Mouse (Mus musculus) liver, adult (tissue): ENCODE results near the gene Lcmt1.

ENCODE experiments used
- GATA4 ChIP-seq: IDR thresholded peaks from 2 replicates; pipeline ENCODE4 v1.6.1; 2014; ENCODE audit warnings: mild to moderate bottlenecking, low read length; ENCODE audit not compliant: insufficient replicate concordance

Lcmt1 gene

DNA sequence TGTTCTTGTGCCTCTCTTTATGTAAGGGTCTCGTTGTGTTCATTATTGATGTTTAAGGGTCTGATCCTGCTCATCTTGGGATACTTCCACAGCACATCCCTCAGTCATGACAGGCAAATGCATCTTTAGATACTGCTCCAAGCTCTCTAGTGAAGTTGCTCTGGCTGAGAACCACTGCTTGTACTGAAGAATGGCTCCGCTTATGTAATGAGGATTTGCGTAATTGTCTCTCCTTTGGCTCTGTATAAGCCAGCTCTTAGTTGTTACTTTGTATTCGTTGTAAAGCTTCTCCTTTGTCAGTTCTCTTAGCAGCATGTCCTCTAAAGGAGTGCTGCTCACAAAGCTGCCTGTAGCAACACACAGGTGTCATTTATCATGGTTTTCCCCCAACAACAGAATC lies 37.4 kb downstream of the Lcmt1 start:
- TF ChIP-seq GATA4 = no peak

DNA sequence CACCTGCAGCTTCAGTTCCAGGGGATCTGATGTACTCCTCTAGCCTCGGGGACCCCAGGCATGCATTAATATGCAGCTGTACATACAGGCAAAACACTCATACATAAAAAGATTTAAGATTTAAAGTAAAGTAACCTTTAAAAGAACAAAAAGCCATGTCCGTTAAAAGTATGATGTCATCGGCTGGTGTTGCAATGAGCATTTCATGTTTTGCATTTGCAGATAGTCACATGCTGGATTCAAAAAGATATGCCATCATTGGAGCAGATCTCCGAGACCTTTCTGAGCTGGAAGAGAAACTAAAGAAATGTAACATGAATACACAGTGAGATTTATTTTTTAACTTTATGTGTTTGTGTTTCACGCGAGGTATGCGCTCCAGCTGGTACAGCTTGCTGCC lies 40.9 kb downstream of the Lcmt1 start:
- no peak for TF ChIP-seq GATA4

DNA sequence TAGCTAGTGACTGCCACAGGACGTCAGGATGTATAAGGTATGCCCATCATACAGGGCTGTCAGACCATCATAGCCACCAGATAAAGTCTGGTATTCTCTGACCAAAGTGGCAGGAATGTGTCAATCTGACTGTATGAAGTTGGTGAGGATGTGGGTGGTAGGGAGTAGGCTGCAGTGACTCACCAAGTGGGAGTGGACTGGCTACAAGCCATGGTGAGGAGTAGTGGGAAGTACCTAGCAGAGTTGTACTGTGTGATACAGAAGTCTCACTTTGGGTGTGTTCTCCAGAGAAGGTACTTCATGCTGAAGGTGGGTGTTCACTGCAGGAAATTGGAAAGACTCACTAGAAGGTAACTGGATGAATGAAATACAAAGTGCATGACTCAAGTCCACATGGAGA lies 41.5 kb downstream of the Lcmt1 start:
- TF ChIP-seq GATA4 = no peak

DNA sequence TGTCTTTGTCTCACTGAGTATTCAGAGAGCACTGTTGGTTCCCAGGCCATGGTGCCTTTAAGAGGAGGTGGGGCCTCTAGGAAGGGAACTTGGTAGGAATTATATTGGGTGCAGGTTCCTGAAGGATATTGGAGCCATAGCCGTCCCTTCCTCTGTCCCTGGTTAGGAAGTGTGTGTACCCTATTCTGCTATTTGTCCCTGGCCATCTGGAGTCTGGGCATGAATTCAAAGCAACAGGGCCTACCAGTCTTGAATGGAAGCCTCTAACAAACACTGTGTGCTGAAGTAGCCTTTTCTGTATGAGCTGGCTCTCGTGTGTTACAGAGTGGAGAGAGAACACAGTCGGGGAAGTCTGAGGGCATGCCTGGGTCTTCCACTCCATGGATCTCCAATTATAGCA lies 42.6 kb downstream of the Lcmt1 start:
- TF ChIP-seq GATA4 = no peak

DNA sequence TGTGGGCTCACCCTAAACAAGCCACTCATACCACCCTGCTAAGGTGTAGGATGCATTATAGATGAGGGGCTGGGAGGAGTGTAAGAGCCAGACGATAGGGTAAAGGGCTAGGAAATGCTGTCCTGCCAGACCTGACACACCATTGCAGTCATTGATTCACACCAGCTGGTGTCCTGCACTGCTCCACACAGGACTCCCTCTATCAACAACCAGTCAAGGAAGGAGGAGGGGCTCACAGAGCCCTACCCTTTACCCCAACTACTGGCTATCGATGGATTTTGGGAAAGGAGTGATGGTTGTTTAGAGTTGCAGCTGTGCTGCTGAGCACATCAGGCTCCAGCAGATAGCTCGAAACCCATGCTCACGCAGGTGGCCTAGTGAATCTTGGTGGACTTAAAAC lies 47.2 kb downstream of the Lcmt1 start:
- TF ChIP-seq GATA4 = no peak

DNA sequence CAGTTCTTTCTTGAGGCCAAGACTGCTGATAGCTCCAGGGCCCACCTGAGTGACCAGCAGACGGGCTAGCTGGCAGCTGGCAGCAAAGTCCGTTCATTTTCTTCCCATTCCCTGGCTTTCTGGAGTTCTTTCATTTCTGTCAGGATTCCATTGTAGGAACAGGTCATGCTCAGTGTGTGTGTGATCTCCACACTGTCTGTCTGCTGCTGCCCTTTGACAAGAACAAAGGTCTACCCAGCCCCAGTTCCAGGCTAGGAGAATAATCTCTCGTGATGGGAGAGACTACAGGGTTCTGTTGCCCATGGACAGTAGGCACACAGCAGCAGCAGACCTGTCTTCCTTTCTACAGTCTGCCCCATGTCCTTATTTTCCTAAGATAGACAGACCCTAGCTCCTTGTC lies 48.1 kb downstream of the Lcmt1 start:
- no peak for TF ChIP-seq GATA4

DNA sequence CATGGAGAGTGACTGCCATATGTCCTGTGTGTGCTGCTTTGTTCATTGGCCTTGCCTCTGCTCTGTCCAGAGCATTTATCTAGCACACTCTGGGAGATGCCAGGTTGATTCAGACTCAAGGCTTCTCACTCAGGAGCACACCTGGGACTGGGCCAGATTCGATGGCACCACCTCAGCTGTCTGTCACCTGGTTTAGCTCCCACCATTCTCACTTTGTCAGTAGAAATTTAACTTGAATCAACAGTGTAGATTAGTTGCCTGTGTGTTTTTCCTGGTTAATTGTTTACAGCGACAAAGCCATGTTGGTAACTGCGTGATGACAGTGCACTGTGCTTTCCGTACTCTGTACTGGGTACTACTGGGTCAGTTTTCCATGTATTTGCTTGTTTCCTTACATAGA lies 50.4 kb downstream of the Lcmt1 start:
- no peak for TF ChIP-seq GATA4

DNA sequence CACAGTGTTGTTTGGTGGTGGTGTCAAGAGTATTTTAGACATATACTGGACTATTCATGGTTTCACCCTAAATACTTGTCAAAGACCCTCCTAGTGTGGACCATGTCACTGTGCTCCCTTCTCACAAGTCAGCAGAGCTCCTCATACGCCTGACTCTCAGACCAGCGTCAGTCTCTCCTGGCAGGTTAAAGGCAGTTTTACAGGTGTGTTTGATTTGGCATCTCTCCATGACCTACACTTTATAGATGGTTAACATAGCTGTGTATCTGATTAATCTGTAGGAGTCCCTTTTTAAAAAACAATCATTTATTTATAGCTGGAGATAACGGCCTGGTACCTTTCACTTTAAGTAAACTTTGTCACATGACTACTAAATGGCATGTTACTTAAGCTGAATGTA lies 52.4 kb downstream of the Lcmt1 start:
- no peak for TF ChIP-seq GATA4

DNA sequence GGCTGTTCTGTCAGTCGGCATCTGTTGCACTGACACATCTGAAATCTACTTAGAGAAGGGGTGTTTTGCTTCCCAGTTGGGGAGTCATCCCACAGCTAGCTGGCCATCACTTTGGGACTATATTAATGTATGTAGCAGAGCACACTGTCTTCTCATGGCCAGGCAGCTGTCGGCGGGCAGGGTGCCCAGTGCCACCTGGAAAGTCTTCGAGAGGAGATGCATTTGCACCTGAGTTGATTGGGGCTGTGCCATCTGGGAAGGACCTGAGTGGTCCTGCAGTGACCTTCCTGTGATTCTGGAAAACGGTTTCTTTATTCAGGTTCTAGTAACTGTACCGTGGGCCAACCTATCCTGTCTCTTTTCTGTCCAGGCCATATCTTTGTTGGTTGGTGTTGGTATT lies 54.7 kb downstream of the Lcmt1 start:
- TF ChIP-seq GATA4 = no peak

DNA sequence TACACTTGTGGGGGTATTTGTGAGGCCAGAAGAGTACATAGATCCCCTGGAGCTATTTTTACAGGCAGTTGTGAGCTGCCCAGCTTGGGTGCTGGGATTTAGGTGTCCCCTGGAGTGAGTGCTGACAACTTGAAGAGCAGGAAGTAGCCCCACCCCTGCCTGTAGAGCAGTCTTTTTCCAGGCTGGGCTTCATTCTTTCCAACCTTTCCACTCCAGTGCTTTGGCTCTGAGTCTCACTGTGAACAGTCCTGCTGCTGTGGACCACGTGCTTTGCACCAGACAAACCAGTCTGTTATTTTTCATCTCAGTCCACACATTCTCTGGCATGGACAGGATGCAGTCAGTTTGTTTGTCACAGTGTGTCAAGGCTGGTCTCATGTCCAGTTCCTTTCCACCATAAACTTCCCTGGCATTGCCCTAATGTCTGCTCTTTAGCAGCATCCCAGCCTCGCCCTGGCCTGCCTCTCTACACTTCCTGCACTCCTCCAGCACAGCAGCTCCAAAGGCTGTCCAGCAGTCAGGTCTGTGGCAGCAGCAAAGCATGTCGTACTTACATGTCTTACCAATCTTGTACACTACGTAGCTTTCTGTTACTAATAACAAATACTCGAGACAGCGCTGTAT lies 55.7 kb downstream of the Lcmt1 start:
- no peak for TF ChIP-seq GATA4

DNA sequence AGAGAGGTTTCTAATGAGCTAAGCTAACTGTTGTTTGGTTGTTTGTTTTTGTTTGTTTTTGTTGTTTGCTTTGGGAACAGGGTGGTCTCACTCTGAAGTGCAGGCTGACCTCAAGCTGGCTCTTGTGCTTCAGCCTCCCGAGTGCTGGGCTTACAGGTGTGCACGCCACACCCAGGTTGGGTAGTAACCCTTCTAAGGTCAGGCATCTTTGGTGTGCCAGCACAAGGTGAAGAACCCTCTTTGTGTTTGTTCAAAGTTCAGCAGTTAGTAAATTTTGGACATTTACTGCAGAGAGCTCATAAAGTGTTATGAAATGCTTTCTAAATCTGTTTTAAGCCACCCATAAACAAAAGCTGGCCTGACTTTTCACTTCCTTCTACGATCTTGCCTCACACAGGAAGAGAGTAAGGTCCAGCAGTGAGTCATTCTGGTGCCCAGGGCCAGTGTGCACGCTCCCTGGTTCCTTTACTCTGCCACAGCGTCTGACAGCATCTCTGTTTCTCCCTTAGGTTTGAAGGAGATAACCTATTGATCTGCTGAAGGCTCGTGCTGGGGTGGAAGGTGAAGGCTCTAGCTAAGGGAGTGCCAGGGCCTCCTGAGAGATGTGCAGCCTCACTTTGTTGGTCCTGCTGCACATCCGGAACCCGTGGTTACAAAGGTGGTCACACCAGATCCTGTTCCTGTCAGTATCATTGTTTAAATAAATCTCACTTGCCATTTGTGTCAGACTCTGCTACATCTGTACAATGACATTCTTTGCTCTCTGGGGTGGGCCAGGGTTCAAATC lies 60.2 kb downstream of the Lcmt1 start:
- TF ChIP-seq GATA4 = no peak

DNA sequence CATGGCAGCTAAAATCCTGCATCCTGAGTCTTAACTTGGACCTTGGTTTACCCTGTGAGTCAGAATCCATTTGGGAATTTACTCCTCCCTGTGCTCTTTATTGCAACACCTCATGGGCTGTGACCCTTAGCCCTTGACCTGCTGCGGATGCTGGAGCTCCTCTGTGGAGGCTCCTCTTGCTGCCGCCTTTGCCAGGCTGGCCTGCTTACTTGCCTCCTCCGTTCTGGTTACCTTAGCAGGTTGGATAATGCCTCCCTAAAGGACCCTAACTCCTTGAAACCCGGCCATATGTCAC lies 60.8 kb downstream of the Lcmt1 start:
- no peak for TF ChIP-seq GATA4

DNA sequence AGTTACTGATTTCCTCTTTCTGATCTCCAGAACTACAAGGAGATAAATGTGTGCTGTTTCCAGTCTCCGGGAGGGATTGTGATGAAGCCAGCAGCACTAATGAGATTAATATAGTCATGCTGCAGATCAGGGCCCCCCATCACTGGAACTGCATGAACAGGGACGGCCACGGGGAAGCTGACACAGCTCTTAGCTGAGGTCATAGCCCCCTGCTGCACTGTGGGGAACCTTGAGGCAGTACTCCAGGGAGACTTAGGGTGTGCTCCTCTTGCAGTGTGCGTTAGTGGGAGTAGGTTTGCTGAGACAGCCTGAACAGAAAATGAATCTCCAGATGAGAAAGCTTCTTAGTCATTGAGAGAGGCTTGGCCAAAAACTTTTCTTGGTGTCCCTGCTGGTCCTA lies 61.6 kb downstream of the Lcmt1 start:
- TF ChIP-seq GATA4 = no peak

DNA sequence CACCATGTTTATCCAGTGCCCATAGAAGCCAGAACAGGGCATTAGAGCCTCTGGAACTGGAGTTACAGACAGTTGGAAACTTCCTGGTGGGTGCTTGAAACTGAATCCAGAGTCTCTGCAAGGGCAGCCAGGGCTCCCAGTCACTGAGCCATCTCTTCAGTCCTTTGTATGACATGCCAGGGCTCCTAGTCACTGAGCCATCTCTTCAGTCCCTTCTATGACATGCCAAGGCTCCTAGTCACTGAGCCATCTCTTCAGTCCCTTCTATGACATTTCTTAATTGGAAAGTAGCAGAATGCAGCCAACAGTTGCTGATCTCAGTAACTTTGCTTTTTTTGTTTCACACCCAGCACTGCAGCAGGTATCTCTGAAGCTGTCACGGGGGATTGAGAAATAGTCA lies 72.5 kb downstream of the Lcmt1 start:
- no peak for TF ChIP-seq GATA4

DNA sequence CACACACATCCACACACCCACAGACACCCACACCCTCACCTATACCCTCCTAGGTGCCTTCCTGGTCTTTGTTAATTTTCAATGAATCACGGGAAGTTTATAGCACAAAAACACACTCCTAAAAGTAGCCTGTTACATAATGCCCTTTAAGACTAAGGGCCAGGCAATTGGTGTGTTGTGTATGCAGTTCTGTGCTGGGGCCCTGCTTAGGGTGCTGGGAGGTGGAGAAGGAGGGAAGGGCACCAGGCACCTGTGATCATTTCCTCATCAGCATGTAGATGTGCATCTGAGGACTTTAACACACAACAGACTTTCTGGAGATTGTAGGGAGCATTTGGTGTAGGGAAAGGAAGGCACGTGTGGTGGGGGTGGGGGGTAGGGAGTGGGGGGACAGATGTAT lies 79.2 kb downstream of the Lcmt1 start:
- TF ChIP-seq GATA4 = no peak

DNA sequence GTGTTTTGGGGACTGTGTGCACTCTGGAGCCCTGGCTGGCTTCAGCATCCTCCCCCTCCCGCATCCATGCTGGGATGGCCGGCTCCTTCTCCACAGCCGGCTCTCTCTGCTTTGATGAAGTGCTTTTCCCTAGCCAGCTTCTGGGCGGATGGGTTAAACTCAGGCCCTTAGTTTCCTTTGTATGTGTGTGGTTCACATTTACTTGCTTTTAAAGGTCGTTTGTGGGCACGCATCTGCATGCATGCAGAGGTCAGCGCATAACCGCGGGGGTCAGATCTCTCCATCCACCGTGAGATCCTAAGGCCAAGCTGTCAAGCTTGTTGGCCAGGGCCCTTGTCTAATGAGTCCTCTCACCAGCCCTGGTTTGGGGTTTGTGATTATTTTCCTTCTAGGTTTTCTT lies 80.1 kb downstream of the Lcmt1 start:
- no peak for TF ChIP-seq GATA4

DNA sequence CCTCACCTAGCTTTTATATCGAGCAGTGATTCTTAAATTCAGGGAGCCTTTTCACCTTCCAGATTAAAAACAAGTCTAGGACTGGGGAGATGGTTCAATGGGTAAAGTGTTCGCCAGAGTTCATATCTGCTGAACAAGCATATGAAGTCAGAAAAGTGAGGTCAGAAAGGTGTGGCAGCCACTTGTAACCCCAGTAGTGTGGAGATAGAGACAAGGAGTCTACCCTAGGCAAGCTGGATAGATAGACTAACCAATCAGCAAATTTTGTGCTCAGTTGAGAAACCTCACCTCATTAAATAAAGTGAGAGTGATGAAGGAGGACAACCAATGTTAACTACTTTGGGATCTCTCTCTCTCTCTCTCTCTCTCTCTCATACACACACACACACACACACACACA lies 80.9 kb downstream of the Lcmt1 start:
- TF ChIP-seq GATA4 = no peak
